Mouse (Mus musculus) lung, embryonic 16.5 days (tissue): Measurements from ENCODE around the gene Reln. TPM values are rescaled to one million over a fixed set of nuclear protein-coding genes. Genes with fewer than 3 reads are reported as not detected.

Experiments
- ATAC-seq: fragments of 200-750 bp; cut with Nextera tagmentation; 2 replicates; pipeline ENCODE4 v1.8.0; 2017; ENCODE audit warnings: low read depth, mild to moderate bottlenecking, moderate library complexity
- H3K27ac ChIP-seq: fragments of 300-500 bp; sonication (generic); 2 replicates; pipeline ENCODE4 v1.5.1; 2014; ENCODE audit warnings: mild to moderate bottlenecking, control low read depth, low read length
- H3K27me3 ChIP-seq: fragments of 300-500 bp; sonication (generic); 2 replicates; pipeline ENCODE4 v1.6.1; 2014; ENCODE audit warnings: low read depth, low read length, mixed read lengths; ENCODE audit not compliant: control insufficient read depth, insufficient read depth
- H3K36me3 ChIP-seq: fragments of 300-500 bp; sonication (generic); 2 replicates; pipeline ENCODE4 v1.6.1; 2014; ENCODE audit warnings: low read length; ENCODE audit not compliant: control insufficient read depth, insufficient read depth
- H3K4me1 ChIP-seq: fragments of 300-500 bp; sonication (generic); replicated peaks from 2 replicates; pipeline ENCODE4 v1.6.1; 2014; ENCODE audit warnings: low read length, mixed read lengths; ENCODE audit not compliant: control insufficient read depth, insufficient read depth
- H3K4me2 ChIP-seq: fragments of 300-500 bp; sonication (generic); 2 replicates; pipeline ENCODE4 v1.6.1; 2014; ENCODE audit warnings: low read depth, low read length, control low read depth
- H3K4me3 ChIP-seq: fragments of 300-500 bp; sonication (generic); 2 replicates; pipeline ENCODE4 v1.5.1; 2014; ENCODE audit warnings: mild to moderate bottlenecking, low read length, control low read depth
- H3K9ac ChIP-seq: fragments of 300-500 bp; sonication (generic); 2 replicates; pipeline ENCODE4 v1.6.1; 2014; ENCODE audit warnings: low read length, control low read depth
- H3K9me3 ChIP-seq: fragments of 300-500 bp; sonication (generic); 2 replicates; pipeline ENCODE4 v1.6.1; 2016; ENCODE audit warnings: low read length; ENCODE audit not compliant: control insufficient read depth
- WGBS: fragments of 180-500 bp; shearing (Covaris S2); extraction: QIAGEN DNeasy Blood & Tissue Kit; methylation state at CpG from one replicate; pipeline ENCODE4 v1.1.7; 2014; 5-methylcytosine and 5-hydroxymethylcytosine counted together
- polyA plus RNA-seq: library from polyadenylated mRNA; unstranded; fragments of >200 nt; fragmentation: Nextera tagmentation; extraction: Ambion mirVana; gene quantifications from 2 replicates; pipeline ENCODE4 v1.2.1, GENCODE M21; 2015

Gene Reln
- polyA plus RNA-seq, 1 experiment from 2014 or later, result 0.94 TPM

GRCm38 (mm10) chr5:21949507-21949897, 395.0 kb downstream of the Reln start:
- Histone ChIP-seq H3K27me3 (no peaks in the 10 kb centered on the region), H3K9ac (no peak overlapping the region), H3K9me3 (no peaks in the 10 kb centered on the region), H3K4me2 (no peak overlapping the region), H3K27ac (no peak overlapping the region), H3K4me1 (no peaks in the 10 kb centered on the region), H3K4me3 (no peak overlapping the region), H3K36me3 (no peaks in the 10 kb centered on the region)
- WGBS, result 79% methylated on average over 7 of the region's 7 CpGs
- no peak for ATAC-seq

GRCm38 (mm10) chr5:21948736-21949506, 395.6 kb downstream of the Reln start:
- WGBS, result 80% methylated on average over 11 of the region's 11 CpGs

GRCm38 (mm10) chr5:21947610-21948381, 396.7 kb downstream of the Reln start:
- no peaks in the 10 kb centered on the region for H3K4me1 ChIP-seq
- H3K9ac ChIP-seq, result no peak overlapping the region
- H3K27me3 ChIP-seq, result no peaks in the 10 kb centered on the region
- H3K9me3 ChIP-seq, result no peaks in the 10 kb centered on the region
- H3K36me3 ChIP-seq, result no peaks in the 10 kb centered on the region
- 77% methylated on average over 9 of the region's 9 CpGs for WGBS
- no peak for ATAC-seq
- H3K27ac ChIP-seq, result no peak overlapping the region
- H3K4me2 ChIP-seq, result no peak overlapping the region
- H3K4me3 ChIP-seq, result no peak overlapping the region

More at GRCm38 (mm10) chr5:21948736-21949506, 395.6 kb downstream of the Reln start:
- no peak overlapping the region for H3K9ac ChIP-seq
- no peak overlapping the region for H3K27ac ChIP-seq
- no peaks in the 10 kb centered on the region for H3K36me3 ChIP-seq
- no peaks in the 10 kb centered on the region for H3K27me3 ChIP-seq
- no peak for ATAC-seq
- H3K9me3 ChIP-seq, result no peaks in the 10 kb centered on the region
- no peak overlapping the region for H3K4me3 ChIP-seq
- H3K4me1 ChIP-seq, result no peaks in the 10 kb centered on the region
- H3K4me2 ChIP-seq, result no peak overlapping the region

- Histone ChIP-seq H3K4me3 (no peak overlapping the region), H3K4me2 (no peak overlapping the region), H3K27me3 (no peaks in the 10 kb centered on the region), H3K4me1 (no peaks in the 10 kb centered on the region), H3K27ac (no peak overlapping the region), H3K36me3 (no peaks in the 10 kb centered on the region), H3K9me3 (no peaks in the 10 kb centered on the region), H3K9ac (no peak overlapping the region)
- ATAC-seq, result no peak
- 89% methylated on average over 1 of the region's 1 CpGs for WGBS
Observed at GRCm38 (mm10) chr5:21944579-21944978, 399.9 kb downstream of the Reln start.

GRCm38 (mm10) chr5:21939405-21939804, 405.1 kb downstream of the Reln start:
- no peak overlapping the region for H3K27ac ChIP-seq
- 73% methylated on average over 9 of the region's 9 CpGs for WGBS
- H3K4me3 ChIP-seq, result no peak overlapping the region
- H3K4me1 ChIP-seq, result 0 out of 2 replicates have a peak, but pooled peaks cover 3% of the 10 kb centered on the region
- no peaks in the 10 kb centered on the region for H3K27me3 ChIP-seq
- ATAC-seq, result no peak
- H3K9ac ChIP-seq, result no peak overlapping the region
- no peaks in the 10 kb centered on the region for H3K36me3 ChIP-seq
- H3K9me3 ChIP-seq, result no peaks in the 10 kb centered on the region
- no peak overlapping the region for H3K4me2 ChIP-seq

GRCm38 (mm10) chr5:21938138-21938537, 406.4 kb downstream of the Reln start:
- no peak overlapping the region for H3K4me3 ChIP-seq
- 41% methylated on average over 5 of the region's 5 CpGs for WGBS
- no peaks in the 10 kb centered on the region for H3K36me3 ChIP-seq
- H3K9ac ChIP-seq, result no peak overlapping the region
- no peaks in the 10 kb centered on the region for H3K27me3 ChIP-seq
- no peaks in the 10 kb centered on the region for H3K9me3 ChIP-seq
- no peak overlapping the region for H3K4me2 ChIP-seq
- peak; percentile 81 for ATAC-seq
- peak overlapping the region; percentile 71 for H3K27ac ChIP-seq
- 0 out of 2 replicates have a peak, but pooled peaks cover 3% of the 10 kb centered on the region for H3K4me1 ChIP-seq

GRCm38 (mm10) chr5:21936627-21937026, 407.9 kb downstream of the Reln start:
- peak; percentile 45 for ATAC-seq
- 0 out of 2 replicates have a peak, but pooled peaks cover 3% of the 10 kb centered on the region for H3K4me1 ChIP-seq

GRCm38 (mm10) chr5:21936096-21936495, 408.4 kb downstream of the Reln start:
- no peak overlapping the region for H3K4me2 ChIP-seq
- 62% methylated on average over 5 of the region's 5 CpGs for WGBS
- H3K4me1 ChIP-seq, result 0 out of 2 replicates have a peak, but pooled peaks cover 3% of the 10 kb centered on the region
- ATAC-seq, result no peak
- H3K9me3 ChIP-seq, result no peaks in the 10 kb centered on the region
- no peak overlapping the region for H3K4me3 ChIP-seq
- H3K9ac ChIP-seq, result no peak overlapping the region
- no peaks in the 10 kb centered on the region for H3K27me3 ChIP-seq
- no peak overlapping the region for H3K27ac ChIP-seq
- no peaks in the 10 kb centered on the region for H3K36me3 ChIP-seq

More at GRCm38 (mm10) chr5:21936627-21937026, 407.9 kb downstream of the Reln start:
- Histone ChIP-seq H3K36me3 (no peaks in the 10 kb centered on the region), H3K9me3 (no peaks in the 10 kb centered on the region), H3K4me3 (no peak overlapping the region), H3K4me2 (no peak overlapping the region), H3K27me3 (no peaks in the 10 kb centered on the region), H3K27ac (no peak overlapping the region), H3K9ac (no peak overlapping the region)
- WGBS, result 31% methylated on average over 2 of the region's 2 CpGs

GRCm38 (mm10) chr5:21934811-21935396, 409.6 kb downstream of the Reln start:
- Histone ChIP-seq H3K4me3 (no peak overlapping the region), H3K27ac (no peak overlapping the region), H3K4me2 (no peak overlapping the region), H3K27me3 (no peaks in the 10 kb centered on the region), H3K9me3 (no peaks in the 10 kb centered on the region), H3K4me1 (0 out of 2 replicates have a peak, but pooled peaks cover 3% of the 10 kb centered on the region), H3K36me3 (no peaks in the 10 kb centered on the region), H3K9ac (no peak overlapping the region)
- WGBS, result 75% methylated on average over 13 of the region's 13 CpGs
- ATAC-seq, result no peak
